Mouse (Mus musculus) ES-Bruce4 (cell line): ENCODE measurements at regions not wholly inside any gene's neighbourhood (a gene's known extent, or its start where the extent isn't known, plus 50 kb on each side); places are given as distances from the start of the nearest gene placed in this dataset.

ENCODE experiments used
- H3K27ac ChIP-seq: 2 replicates; pipeline ENCODE4 v1.5.1; 2012; ENCODE audit warnings: low read length, inconsistent platforms; ENCODE audit not compliant: insufficient read depth
- H3K27me3 ChIP-seq: 2 replicates; pipeline ENCODE4 v1.6.1; 2012; ENCODE audit warnings: mild to moderate bottlenecking, low read length, inconsistent platforms; ENCODE audit not compliant: control insufficient read depth, poor library complexity, insufficient read depth, severe bottlenecking
- H3K36me3 ChIP-seq: 2 replicates; pipeline ENCODE4 v1.6.1; 2012; ENCODE audit warnings: inconsistent platforms, mild to moderate bottlenecking, low read length, moderate library complexity; ENCODE audit not compliant: control insufficient read depth, poor library complexity, insufficient read depth, severe bottlenecking
- H3K4me1 ChIP-seq: one replicate; pipeline ENCODE4 v1.8.1; 2011; ENCODE audit warnings: low read length; ENCODE audit not compliant: control insufficient read depth, insufficient read depth
- H3K4me3 ChIP-seq: 2 replicates; pipeline ENCODE4 v1.5.1; 2011; ENCODE audit warnings: low read depth, mild to moderate bottlenecking, low read length
- H3K9ac ChIP-seq: 2 replicates; pipeline ENCODE4 v1.6.1; 2012; ENCODE audit warnings: low read depth, mild to moderate bottlenecking, inconsistent platforms; ENCODE audit not compliant: poor library complexity, severe bottlenecking
- H3K9me3 ChIP-seq: replicated peaks from 2 replicates; pipeline ENCODE4 v1.6.1; 2012; ENCODE audit warnings: mild to moderate bottlenecking, low read length, inconsistent platforms; ENCODE audit not compliant: control insufficient read depth, poor library complexity, insufficient read depth, severe bottlenecking
- CTCF ChIP-seq: IDR thresholded peaks from one replicate; pipeline ENCODE4 v1.8.1; 2011; ENCODE audit warnings: low read depth, low read length
- EP300 ChIP-seq: IDR thresholded peaks from 2 replicates; pipeline ENCODE4 v1.6.1; 2011; ENCODE audit warnings: low read depth, low read length; ENCODE audit not compliant: insufficient read depth
- POLR2A ChIP-seq: IDR thresholded peaks from one replicate; pipeline ENCODE4 v1.8.1; 2011; ENCODE audit warnings: low read length; ENCODE audit not compliant: insufficient read depth

DNA sequence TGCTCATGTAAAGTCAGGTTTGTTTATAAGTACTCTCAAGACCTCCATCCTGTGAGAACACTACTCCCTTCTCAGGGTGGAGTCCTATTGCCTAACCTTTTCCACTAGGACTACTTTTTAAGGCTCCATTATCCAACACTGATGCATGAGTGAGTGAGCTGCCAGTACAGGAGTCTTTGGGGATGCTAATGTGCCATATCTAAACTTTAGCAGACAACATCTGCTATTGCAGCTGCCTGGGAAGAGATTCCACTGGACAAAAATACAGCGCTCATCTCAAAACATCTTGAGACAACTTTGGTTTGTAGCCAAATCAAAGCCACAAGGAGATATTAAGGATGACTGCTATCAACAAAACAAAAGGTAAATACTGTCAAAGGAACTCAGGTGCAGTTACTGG lies 52.3 kb upstream of the Gm10985 start:
- Histone ChIP-seq H3K27me3 (no peaks in the 10 kb centered on the region), H3K9me3 (no peaks in the 10 kb centered on the region), H3K27ac (no peak overlapping the region), H3K4me1 (no peaks in the 10 kb centered on the region), H3K4me3 (no peak overlapping the region), H3K36me3 (no peaks in the 10 kb centered on the region), H3K9ac (no peak overlapping the region)
- TF ChIP-seq CTCF (no peak), EP300 (no peak), POLR2A (no peak)

DNA sequence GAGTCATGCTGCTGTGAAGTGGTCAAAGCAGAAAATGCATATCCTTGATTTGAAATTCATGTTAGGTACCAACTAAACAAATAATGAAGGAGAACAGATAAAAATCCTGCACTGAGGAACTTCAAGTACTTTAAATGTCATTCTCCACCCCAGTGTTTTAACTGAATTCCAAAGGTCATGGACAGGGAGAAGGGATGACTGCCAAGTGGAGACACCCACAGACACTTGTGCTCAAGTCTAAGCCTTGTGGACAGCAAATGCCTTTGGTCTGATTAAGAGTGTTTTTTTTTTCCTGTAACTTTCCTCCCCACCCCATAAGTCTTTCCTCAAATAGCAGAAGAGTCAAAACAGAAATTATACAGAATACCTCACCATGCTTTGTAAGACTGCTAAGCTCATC lies 55.2 kb upstream of the Gm10985 start:
- Histone ChIP-seq H3K4me3 (no peak overlapping the region), H3K27ac (no peak overlapping the region), H3K4me1 (no peaks in the 10 kb centered on the region), H3K27me3 (no peaks in the 10 kb centered on the region), H3K36me3 (no peaks in the 10 kb centered on the region), H3K9ac (no peak overlapping the region), H3K9me3 (no peaks in the 10 kb centered on the region)
- TF ChIP-seq POLR2A = no peak
- no peak for TF ChIP-seq EP300
- TF ChIP-seq CTCF = no peak

DNA sequence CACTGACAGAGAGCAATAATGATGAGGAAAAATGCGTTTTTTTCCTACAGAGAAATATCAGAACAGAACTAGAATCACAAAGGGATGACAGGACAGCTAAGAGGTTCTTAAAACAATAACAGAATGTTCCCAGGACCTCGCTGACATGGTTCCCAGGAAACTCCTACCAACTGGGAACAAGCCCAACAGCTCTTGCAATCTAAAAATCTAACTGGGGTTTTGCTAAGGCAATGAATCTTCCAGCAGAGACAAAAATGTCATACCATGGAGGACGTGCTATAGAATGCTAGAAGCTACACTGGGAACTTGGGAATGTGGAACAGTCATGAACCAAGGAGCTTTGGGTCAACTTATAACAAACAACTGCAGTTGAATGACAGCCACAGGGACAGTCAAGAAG lies 59.7 kb upstream of the Gm10985 start:
- Histone ChIP-seq H3K4me3 (no peak overlapping the region), H3K27me3 (no peaks in the 10 kb centered on the region), H3K9me3 (no peaks in the 10 kb centered on the region), H3K27ac (no peak overlapping the region), H3K9ac (no peak overlapping the region), H3K4me1 (no peaks in the 10 kb centered on the region), H3K36me3 (no peaks in the 10 kb centered on the region)
- no peak for TF ChIP-seq POLR2A

DNA sequence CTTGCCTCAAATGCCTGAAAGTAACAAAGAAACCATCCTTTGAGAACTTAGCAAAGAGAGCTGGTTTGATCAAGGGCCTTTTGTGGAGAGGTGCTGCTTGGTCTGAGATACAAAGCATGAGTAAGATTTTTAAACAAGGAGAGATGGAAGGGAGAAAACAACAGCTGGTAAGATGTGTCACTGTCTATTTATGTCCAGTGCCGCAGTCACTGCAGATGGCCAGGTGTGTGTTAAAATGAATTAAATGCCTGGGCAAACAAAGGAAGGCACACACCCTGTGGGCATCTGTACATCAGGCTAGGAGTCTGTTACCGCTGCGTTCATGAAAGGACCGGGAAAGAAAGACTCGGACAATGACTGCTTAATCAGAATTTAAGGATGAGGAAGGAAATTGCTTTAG lies 68.2 kb upstream of the Gm10985 start:
- H3K9ac ChIP-seq = no peak overlapping the region
- no peak overlapping the region for H3K4me3 ChIP-seq
- TF ChIP-seq POLR2A (no peak), EP300 (no peak), CTCF (no peak)
- H3K9me3 ChIP-seq = no peaks in the 10 kb centered on the region
- no peaks in the 10 kb centered on the region for H3K4me1 ChIP-seq
- no peaks in the 10 kb centered on the region for H3K36me3 ChIP-seq
- no peak overlapping the region for H3K27ac ChIP-seq
- no peaks in the 10 kb centered on the region for H3K27me3 ChIP-seq

DNA sequence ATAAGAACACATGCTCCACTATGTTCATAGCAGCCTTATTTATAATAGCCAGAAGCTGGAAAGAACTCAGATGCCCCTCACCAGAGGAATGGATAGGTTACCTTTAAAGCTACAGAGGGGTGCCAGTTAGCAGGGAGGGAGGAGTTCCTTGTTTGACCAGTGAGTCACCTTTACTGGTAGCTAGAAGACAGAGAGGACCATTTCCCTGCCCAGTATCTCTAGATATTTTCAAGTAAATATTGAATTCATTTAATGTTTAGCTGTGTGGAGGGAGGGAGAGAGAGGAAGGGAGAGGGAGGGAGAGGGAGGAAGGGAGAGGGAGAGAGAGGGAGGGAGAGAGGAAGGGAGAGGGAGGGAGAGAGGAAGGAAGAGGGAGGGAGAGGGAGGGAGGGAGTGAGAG lies 77.3 kb upstream of the Gm10985 start:
- H3K9ac ChIP-seq = no peak overlapping the region
- H3K9me3 ChIP-seq = no peaks in the 10 kb centered on the region
- H3K36me3 ChIP-seq = no peaks in the 10 kb centered on the region
- no peaks in the 10 kb centered on the region for H3K4me1 ChIP-seq
- no peak overlapping the region for H3K27ac ChIP-seq
- no peak for TF ChIP-seq EP300
- no peak for TF ChIP-seq CTCF
- no peak for TF ChIP-seq POLR2A
- H3K4me3 ChIP-seq = no peak overlapping the region
- no peaks in the 10 kb centered on the region for H3K27me3 ChIP-seq

DNA sequence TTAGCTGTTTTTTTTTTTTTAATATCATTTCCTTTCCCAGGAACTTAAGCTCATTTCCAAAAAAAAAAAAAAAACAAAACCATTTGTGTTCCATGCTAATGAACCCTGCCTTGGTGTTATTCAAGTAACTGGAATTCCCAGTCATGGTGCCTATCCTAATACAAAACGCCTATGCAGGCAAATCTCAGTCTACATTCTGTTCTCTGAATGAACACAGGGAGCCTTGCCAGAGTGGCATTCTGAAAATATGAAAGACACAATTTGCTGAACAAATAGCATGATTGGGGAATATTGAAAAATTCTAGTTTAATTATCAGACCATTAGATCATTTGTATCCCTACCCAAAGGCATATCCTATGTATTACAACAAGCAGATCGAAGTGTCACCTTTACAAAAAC lies 80.9 kb upstream of the Gm10985 start:
- Histone ChIP-seq H3K9ac (no peak overlapping the region), H3K36me3 (no peaks in the 10 kb centered on the region), H3K4me1 (no peaks in the 10 kb centered on the region), H3K9me3 (no peaks in the 10 kb centered on the region), H3K27me3 (no peaks in the 10 kb centered on the region), H3K4me3 (no peak overlapping the region), H3K27ac (no peak overlapping the region)
- TF ChIP-seq EP300 (no peak), CTCF (no peak), POLR2A (no peak)
